Mouse (Mus musculus): ENCODE data around the gene Rsrc2.
A peak's percentile ranks its signal among the peaks of the same experiment; 100 is the strongest.

The Rsrc2 gene

GRCm38 (mm10) chr5:123683377-123684220, 65.6 kb downstream of the Rsrc2 start:
- H3K4me3 ChIP-seq (replicated peaks; ENCODE audit: low read length), result peak overlapping the region; percentile 84
- H3K9me3 ChIP-seq (ENCODE audit: low read length), result no peaks in the 10 kb centered on the region
- peaks cover 15% of the 10 kb centered on the region for H3K4me1 ChIP-seq (replicated peaks; ENCODE audit: low read depth, low read length)
- no peaks in the 10 kb centered on the region for H3K36me3 ChIP-seq (ENCODE audit: insufficient read depth, low read length)
- no peak for TF ChIP-seq NANOG (IDR thresholded peaks at IDR 0.05; ENCODE audit: borderline replicate concordance, low read length)
- TF ChIP-seq POU5F1 (IDR thresholded peaks at IDR 0.05; ENCODE audit: borderline replicate concordance, low read length), result no peak
- TF ChIP-seq CTCF (conservative IDR thresholded peaks at IDR 0.05; ENCODE audit: low read length), result no peak
- peaks cover 50% of the 10 kb centered on the region for H3K27me3 ChIP-seq (ENCODE audit: insufficient read depth, low read length)

GRCm38 (mm10) chr5:123683043-123683376, 66.2 kb downstream of the Rsrc2 start:
- no peaks in the 10 kb centered on the region for H3K36me3 ChIP-seq (ENCODE audit: insufficient read depth, low read length)
- peak overlapping the region; percentile 84 for H3K4me3 ChIP-seq (replicated peaks; ENCODE audit: low read length)
- H3K9me3 ChIP-seq (ENCODE audit: low read length), result no peaks in the 10 kb centered on the region
- H3K4me1 ChIP-seq (replicated peaks; ENCODE audit: low read depth, low read length), result peaks cover 15% of the 10 kb centered on the region
- TF ChIP-seq POU5F1 (IDR thresholded peaks at IDR 0.05; ENCODE audit: borderline replicate concordance, low read length), result no peak
- no peak for TF ChIP-seq NANOG (IDR thresholded peaks at IDR 0.05; ENCODE audit: borderline replicate concordance, low read length)
- no peak for TF ChIP-seq CTCF (conservative IDR thresholded peaks at IDR 0.05; ENCODE audit: low read length)
- peaks cover 50% of the 10 kb centered on the region for H3K27me3 ChIP-seq (ENCODE audit: insufficient read depth, low read length)

- Histone ChIP-seq H3K36me3 (ENCODE audit: insufficient read depth, low read length) (no peaks in the 10 kb centered on the region), H3K4me1 (replicated peaks; ENCODE audit: low read depth, low read length) (peaks cover 15% of the 10 kb centered on the region), H3K27me3 (ENCODE audit: insufficient read depth, low read length) (peaks cover 50% of the 10 kb centered on the region), H3K9me3 (ENCODE audit: low read length) (no peaks in the 10 kb centered on the region), H3K4me3 (replicated peaks; ENCODE audit: low read length) (no peak overlapping the region)
- TF ChIP-seq CTCF (conservative IDR thresholded peaks at IDR 0.05; ENCODE audit: low read length), result no peak
- TF ChIP-seq NANOG (IDR thresholded peaks at IDR 0.05; ENCODE audit: borderline replicate concordance, low read length), result no peak
- TF ChIP-seq POU5F1 (IDR thresholded peaks at IDR 0.05; ENCODE audit: borderline replicate concordance, low read length), result no peak
These were observed 66.8 kb downstream of the Rsrc2 start for GRCm38 (mm10) chr5:123682372-123682771.

- H3K27me3 ChIP-seq (ENCODE audit: insufficient read depth, low read length), result peaks cover 33% of the 10 kb centered on the region
- no peak overlapping the region for H3K4me3 ChIP-seq (replicated peaks; ENCODE audit: low read length)
- no peaks in the 10 kb centered on the region for H3K36me3 ChIP-seq (ENCODE audit: insufficient read depth, low read length)
- peaks cover 8% of the 10 kb centered on the region for H3K4me1 ChIP-seq (replicated peaks; ENCODE audit: low read depth, low read length)
- no peaks in the 10 kb centered on the region for H3K9me3 ChIP-seq (ENCODE audit: low read length)
- TF ChIP-seq NANOG (IDR thresholded peaks at IDR 0.05; ENCODE audit: borderline replicate concordance, low read length), result no peak
- no peak for TF ChIP-seq CTCF (conservative IDR thresholded peaks at IDR 0.05; ENCODE audit: low read length)
- TF ChIP-seq POU5F1 (IDR thresholded peaks at IDR 0.05; ENCODE audit: borderline replicate concordance, low read length), result no peak
These were observed 69.5 kb downstream of the Rsrc2 start for GRCm38 (mm10) chr5:123679546-123680263.

GRCm38 (mm10) chr5:123679106-123679505, 70.1 kb downstream of the Rsrc2 start:
- Histone ChIP-seq H3K27me3 (ENCODE audit: insufficient read depth, low read length) (peaks cover 28% of the 10 kb centered on the region), H3K9me3 (ENCODE audit: low read length) (no peaks in the 10 kb centered on the region), H3K4me3 (replicated peaks; ENCODE audit: low read length) (no peak overlapping the region), H3K36me3 (ENCODE audit: insufficient read depth, low read length) (no peaks in the 10 kb centered on the region), H3K4me1 (replicated peaks; ENCODE audit: low read depth, low read length) (0 out of 2 replicates have a peak, but pooled peaks cover 4% of the 10 kb centered on the region)
- TF ChIP-seq POU5F1 (IDR thresholded peaks at IDR 0.05; ENCODE audit: borderline replicate concordance, low read length) (no peak), NANOG (IDR thresholded peaks at IDR 0.05; ENCODE audit: borderline replicate concordance, low read length) (no peak), CTCF (conservative IDR thresholded peaks at IDR 0.05; ENCODE audit: low read length) (no peak)

All from E14TG2a.4 (cell line).